Mouse (Mus musculus) hindlimb bud, embryonic 11.5 days (tissue): ENCODE measurements at regions not wholly inside any gene's neighbourhood (a gene's known extent, or its start where the extent isn't known, plus 50 kb on each side); places are given as distances from the start of the nearest gene placed in this dataset.
A peak's percentile ranks its signal among the peaks of the same experiment; 100 is the strongest.

Source experiments
- DNase-seq: peaks from one replicate; pipeline ENCODE4 v3.0.0-alpha.2; 2012; ENCODE audit warnings: low read depth, low spot score; ENCODE audit errors: extremely low spot score

DNA sequence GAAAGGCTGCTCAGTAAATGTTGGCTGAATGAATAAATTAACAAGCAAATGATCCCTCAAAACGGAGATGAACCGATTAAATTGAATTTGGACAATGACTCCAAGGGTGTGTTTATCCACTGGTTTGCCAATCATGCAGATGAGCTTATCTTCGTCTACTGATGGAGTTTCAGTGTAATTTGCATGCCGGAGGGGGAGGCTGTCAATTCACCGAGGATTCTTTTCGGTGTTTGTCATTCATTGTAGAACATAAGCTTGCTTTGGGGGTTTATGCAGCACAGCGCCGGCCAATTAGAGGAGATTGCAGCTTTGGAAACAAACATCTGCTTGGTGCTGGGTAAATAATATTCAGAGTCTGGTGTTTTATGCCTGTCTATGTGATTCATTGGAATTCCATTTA is 132.7 kb downstream of the Otoa start:
- DNase-seq: no peak

DNA sequence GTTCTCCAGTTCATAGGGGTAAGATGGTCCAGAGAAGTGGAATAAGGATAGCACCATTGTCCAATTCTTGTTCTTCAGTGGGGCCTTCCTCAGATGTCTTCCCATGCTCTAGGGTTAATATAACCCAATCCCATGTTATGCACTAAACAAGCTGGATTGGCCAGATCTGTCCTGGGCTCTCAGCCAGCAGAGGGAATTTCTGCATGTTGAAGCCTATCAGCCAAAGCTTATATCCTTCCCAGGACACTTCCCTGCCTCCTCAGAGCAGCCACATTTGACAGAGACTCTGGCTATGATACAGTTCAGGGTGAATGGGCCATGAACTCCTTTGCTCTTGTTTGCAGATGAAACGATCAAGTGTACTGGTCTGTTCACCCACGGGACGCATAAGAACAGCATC is 133.6 kb downstream of the Otoa start:
- DNase-seq: no peak

DNA sequence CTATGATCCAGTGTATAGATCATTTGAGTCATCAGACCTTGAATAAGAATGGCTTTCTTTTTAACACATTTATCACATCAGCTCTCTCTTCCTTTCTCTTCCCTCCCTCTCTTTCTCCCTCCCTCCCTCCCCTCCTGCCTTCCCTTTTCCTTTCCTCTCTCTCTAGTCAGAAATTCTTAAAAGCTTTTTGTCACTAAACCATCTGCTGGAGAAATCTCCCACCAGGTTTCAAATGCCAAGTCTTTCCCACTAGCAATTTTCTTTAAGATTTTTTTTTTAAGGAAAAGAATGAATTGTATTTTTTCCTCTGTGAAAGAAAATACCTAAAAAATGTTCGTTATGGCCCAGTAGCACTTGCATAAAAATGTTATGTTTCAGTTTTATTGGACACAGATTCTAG is 134.3 kb downstream of the Otoa start:
- DNase-seq: no peak

DNA sequence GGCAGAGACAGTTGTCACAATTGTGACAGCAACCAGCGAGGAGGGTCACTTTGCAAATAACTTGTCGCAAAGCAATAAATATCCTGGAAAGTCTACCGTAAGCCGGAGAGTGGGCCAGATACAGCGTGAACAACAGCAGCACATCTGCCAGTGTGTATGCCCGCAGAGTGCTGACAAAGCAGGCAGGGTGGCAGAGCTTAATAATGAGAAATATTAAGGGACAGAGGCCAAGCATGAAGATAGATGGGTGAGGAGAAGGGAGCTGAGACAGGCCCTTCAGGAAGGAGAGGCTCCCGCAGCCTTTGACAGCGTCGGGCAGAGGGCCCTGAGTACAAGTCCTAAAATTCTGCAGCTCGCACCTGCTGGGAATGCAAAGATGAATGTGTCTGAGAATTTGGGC is 136.6 kb downstream of the Otoa start:
- DNase-seq: no peak

DNA sequence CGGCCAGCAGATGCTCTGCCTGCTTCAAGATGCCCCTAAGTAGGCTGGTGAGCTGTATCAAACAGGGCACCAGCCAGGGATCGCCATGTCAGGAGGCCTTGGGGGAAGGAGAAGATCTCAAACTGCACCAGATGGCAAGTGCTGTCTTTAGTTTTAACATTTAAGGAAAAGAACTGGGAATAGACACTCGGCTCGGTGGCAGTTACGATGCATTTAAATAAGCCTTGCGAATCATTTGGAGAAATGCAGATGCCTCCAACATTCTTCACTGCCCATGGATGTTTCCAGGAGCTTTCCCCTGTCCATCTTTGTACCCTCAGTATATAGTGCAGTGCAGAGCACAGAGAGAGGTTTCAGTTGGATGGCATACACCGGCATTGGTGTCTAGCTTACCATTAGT is 139.7 kb downstream of the Otoa start:
- no peak for DNase-seq

DNA sequence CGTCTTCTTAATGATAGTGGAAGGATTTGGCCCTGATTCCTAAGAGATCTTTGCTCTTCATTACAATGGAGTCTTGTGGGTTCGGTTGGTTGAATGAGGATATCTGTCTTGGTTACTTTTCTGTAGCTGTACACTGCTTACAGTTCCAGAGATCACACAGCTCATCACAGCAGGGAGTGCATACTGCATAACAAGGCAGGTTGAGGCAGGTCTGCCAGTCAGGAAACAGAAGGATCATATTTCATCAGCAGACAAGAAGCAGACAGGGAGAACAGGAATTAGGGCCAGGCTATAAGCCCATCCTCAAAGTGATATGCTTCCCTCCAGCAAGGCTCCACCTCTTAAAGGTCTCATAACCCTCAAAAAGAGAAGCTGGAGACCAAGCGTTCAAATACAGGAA is 150.4 kb downstream of the Otoa start:
- DNase-seq: no peak

DNA sequence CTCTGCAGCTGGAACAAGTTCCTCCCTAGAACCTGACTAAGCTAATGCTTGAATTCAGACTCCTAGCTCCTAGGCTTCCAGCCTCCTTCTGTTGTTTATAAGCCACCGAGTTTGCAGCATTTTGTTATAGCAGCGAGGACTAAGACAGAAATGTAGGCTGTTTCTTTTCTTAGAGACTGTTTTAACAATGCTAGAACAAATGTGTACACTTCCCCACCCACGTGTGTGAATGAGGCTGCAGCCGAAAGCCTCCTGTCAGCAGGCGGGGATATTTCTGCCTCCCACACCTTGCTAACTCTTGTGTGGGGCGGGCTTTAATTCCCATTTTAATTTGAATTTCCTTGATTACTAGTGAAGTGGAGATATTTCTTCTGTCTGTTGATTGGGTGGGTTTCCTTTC is 153.4 kb downstream of the Otoa start:
- no peak for DNase-seq

DNA sequence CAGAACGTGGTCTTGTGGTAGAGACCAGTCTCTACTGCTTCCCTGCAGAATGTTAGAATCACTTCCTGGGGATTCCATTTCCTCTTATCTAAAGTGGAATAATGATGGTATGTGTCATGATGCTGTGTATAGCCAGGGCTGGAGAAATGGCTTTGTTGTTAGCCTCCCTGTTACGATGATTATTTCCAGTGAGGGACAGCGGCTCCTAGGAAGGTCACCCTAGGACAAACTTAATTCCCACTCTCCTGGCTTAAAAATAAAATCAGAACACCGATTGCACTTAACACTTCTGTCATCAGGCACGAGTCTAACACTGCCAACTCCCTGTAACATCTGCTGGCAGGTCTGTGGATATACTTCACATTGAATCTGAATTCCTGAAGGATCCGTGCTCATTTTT is 151.9 kb upstream of the Hs3st2 start:
- DNase-seq: no peak

DNA sequence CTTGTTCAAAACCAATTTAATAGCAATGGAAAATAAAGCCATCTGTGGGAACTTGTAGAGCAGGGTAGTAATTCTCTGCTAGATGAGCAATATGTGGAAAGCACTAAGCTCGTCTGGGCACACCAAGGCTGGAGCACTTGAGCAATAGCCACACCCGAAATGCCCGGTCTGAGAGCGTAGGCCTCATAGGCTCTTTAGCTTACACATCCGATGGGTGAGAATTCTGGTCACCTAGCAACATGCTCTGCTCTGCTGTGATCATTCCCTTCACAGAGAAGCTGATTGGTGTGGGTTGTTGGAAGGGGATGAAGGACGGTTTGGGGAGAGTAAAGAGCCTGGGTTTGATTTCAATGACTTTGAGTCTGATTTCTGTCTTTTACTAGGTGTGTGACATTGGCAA is 143.8 kb upstream of the Hs3st2 start:
- no peak for DNase-seq

DNA sequence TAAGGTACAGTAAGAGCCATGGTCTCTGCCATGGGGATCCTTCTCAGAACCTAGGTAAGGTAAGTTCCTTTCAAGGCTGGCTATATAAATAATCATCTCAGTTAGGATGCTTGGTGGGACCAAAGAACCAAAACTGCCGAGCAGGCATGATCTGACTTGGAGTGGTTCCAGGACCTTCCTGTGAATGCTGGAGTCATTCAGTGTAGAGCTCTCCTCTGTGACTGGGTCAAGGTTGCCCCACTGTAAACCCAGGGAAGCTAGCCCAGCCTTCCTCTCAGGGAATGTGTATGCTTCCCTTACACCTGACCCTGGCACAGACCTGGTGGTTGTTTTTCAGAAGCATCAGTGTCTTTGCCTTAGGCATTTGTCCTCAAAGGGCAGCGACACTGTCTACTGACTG is 134.2 kb upstream of the Hs3st2 start:
- DNase-seq: no peak

DNA sequence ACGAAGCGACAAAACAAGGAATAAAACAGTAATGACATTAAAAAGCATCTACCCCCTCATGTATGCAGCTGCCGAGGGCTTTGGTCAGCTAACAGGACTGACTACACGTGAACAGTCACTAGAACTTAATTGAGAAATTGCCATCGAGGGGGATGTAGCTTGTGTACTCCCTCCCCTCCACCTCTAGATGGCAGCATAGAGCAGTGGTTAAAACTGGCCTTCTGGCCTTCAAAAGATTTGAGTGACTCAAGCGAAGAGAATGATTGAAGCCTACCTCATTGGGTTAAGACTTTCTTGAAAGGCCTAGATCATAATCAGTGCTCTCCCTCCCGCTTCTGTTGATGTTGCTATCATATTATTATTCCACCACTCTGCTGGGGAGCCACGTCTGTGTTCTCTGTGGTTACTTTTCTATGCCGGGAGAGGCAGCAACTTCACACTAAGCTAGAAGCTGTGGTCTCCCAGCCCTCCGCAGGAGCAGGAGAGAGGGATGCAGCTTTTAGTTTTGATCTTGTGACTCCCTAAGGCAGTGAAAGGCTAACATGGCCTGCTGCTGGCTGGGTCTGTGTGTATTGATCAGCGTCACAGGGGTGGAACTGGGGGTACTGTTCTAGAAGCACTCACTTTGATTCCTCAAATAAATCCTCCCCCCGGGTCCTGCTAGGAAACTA is 132.7 kb upstream of the Hs3st2 start:
- DNase-seq: peak; percentile 35

DNA sequence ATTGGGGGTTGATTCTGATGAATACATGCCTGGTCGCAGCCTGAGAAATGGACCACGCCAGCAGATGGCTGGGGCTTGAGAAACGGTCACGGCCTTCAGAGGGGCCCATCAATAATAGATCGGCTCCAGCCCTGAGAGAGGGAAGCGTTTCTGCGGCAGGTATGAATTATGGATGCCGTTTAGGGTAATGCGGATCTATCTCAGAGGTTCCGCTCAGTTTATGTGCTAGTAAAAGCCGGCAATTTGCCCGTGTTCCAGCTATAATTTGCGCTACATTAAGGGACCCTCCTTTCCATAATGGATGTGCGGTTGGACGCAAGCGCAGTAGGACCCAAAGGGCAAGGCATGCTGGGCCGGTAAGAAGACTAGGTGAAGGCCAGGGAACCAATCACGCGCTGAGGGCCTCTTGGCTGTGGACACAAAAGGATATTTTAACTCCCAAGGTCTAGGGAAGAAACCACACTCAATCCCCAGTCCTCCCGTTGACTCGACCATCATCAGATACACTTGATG is 132.1 kb upstream of the Hs3st2 start:
- no peak for DNase-seq

DNA sequence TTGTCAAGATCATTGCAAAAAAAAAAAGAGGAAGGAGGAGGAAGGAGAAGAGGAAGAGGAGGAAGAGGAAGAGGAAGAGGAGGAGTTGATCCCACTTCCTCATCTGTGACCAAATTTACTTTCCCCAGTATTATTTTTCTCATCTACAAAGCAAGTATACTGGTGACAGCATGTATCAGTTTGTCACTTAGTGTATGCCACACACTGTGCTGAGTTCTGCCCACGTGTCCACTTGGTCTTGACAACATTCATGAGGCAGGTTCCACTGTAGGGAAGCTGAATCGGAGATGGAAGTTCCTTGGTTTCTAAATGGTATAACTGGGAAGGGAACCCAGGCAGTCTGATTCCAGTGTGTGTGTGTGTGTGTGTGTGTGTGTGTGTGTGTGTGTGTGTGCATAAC is 122.3 kb upstream of the Hs3st2 start:
- no peak for DNase-seq

DNA sequence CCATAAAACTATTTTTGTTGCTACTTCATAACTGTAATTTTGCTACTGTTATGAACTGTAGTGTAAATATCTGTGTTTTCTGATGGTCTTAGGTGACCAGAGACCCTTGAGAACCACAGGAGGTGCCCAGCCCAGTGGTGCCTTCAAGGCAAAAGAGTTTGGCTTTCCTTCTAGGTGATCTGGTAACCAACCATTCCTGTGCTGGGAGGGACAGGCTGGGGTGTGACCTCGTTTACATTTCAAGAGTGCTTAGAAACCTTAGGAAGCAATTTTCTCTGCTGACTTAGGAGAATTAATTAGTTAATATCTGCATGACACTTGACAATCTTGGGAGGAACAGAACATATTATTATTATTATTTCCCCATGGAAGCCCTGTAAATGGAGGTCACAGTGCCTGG is 111.1 kb upstream of the Hs3st2 start:
- no peak for DNase-seq

DNA sequence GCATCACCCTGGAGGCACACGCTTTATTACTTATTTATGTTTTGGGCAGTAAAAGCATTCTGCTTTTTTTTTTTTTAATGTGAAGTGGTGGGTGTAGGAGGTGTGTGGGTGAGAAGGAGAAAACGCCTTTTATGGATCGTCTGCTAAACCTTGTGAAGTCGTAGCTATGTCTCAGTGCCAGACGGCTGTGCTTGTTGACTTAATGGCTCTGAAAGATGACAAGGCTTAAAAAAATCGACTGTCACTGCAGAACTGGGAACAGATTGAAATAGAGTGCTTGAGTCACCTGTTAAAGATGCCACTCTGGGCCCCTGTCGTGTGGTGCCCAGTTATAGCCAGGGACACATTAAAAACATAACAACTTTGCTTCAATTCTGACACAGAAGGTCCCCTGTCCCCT is 109.5 kb upstream of the Hs3st2 start:
- DNase-seq: no peak

DNA sequence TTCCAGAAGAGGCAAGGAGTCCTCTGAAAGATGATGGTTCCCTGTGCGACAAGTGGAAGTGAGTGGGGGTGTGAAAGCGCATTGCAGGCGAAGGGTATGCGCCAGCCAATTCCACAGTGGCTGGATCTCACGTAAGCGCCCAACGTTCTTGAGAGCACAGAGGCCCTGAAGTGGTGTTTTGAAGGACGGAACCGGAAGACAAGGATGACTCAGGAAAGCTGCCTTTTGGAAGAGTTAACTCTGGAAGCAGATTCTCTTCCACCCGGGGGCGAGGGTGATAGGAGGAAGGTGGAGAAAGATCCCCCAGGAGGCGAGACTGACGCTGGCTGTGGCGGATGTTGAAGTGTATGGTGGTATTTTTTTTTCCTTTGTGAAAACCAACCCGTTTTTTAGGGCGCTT is 101.9 kb upstream of the Hs3st2 start:
- no peak for DNase-seq

DNA sequence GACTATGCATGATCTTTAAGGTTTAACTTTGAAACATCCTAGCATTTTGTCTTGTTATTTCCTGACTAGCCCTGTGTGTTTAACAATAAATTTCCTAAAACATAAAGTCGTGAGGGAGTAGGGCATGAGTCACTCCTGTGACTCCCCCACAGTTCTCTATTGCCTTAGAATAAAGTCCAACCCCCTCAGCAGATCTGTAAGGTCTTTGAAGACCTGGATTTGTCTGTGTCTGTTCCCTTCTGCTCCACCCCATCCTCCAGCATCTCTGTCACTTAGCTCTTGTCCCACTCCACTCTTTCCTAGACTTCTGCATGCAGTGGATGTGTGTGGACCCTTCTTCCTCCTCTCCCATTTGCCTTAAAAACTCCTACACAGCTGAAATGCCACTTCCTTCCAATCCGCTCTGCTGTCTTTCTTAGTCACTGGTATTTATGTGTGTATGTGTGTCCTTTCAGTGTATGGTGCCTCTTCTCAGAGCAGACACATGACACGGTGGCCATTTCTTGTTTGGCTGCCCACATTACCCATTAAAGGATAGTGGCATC is 95.4 kb upstream of the Hs3st2 start:
- DNase-seq: no peak

DNA sequence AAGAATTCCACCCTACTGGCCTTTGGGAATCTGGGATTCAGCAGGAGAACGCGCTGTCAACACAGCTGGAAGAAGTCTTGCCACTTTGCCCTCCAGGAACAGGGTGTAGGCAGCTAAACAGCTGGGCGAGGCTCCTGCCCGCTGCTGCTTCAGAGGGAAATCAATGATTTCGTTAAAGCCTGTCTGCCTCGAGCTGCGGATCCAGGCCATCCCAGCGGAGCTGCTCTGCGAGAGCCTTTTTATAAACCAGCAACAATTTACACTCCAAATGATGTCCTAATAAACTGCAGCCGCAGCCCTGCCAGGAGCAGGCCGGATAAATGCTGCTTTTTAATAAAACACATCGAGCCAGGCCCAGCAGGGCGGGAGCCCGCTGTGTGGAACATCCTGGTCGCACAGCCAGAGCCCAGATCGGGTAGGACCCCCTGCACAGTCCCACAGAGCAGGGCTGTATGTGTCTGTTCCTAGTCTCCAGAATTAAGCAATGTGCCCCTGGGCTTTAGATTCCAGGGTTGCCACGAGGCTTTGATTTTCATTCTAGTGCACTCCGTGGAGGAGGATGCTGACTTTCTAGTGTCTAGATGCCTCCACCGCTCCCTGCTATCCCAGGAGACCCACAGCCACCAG is 78.6 kb upstream of the Hs3st2 start:
- no peak for DNase-seq

DNA sequence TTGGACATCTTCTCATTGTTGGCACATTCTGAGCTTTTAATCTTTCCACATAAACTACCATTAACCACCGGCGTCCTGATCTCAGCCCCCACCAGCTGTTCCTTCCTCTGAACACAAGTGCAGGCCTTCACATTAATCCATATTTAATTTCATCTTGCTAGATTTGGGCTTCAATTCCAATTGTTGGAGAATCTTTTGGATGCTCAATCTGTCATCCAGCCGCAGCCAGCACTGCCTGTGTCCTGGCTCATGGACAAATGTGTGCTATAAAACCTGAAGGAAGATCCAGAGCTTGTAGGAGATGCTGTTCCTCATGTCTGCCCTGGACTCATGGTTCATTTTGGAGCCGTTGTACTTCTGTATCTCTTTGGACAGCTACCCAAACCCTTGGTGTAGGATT is 77.1 kb upstream of the Hs3st2 start:
- DNase-seq: no peak

DNA sequence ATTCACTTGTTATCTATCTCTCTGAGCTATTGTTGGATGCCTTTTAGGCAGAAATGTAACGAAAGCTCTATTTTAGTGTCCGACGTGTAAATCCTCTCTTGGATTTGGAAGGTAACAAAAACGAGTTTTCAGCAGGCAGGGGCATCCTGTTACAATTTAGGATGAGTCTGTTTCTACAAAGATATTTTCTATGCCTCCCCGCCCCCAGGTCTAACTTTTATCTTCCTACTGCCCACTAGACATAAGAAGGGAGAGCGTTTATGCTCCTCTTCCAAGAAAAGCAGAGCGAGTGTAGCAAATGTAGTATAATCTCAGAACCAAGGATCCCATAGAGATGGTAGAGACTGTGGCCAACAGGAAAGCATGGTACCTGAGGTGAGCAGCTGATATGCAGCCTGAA is 62.4 kb upstream of the Hs3st2 start:
- no peak for DNase-seq

DNA sequence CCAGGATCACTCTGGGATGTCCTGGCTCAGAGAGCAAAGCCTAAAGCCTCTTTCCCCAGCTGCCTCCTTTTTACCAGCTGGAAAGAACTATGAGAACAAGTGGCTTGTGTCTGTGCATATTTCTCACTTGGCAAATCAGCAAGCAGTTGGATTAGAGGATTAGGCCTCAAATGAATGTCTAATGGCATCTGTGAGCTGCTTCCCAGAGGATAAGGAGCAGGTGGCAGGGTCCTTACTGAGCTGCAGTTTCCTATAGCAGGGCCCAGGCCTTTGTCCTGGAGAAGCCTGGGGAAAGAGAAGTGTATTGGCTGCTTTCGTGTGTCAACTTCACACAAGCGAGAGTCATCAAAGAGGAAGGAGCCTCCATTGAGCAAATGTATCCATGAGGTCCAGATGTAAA is 59.1 kb upstream of the Hs3st2 start:
- DNase-seq: no peak

DNA sequence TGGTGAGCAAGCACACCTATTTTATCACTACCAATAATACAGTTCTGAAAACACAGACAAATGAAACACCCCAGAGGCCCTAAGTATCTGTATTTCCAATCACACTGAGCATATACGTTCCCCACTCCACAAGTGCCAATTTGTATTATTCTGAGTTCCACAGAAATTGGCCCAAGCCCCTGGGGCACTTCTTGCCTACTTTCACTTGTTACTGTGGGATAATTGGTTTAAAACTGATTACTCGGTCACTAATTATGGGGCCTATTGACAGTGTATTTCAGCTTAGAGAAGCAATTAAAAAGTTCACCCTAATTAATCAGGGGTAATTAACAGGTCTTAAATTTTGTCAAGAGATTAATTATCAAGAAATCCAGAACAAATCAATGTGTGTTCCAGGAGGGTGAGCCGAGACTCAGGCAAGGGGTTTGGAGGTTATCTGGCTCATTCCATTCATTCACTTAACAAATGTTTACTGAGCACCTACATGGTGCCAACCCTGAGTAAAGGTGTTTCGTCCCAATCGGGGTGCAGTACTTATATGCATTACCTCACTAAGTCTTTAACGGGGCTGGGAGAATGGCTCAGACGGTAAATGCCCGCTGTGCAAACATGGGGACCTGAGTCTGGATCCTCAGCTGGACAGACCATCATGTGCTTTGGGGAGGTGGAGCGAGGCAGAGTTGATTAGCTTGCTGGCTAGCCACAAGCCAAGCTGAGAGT is 56.1 kb upstream of the Hs3st2 start:
- DNase-seq: no peak
